Mouse (Mus musculus) neural tube, embryonic 13.5 days (tissue): Measurements from ENCODE around the gene Clcf1. TPM values are rescaled to one million over a fixed set of nuclear protein-coding genes. Genes with fewer than 3 reads are reported as not detected.
"Not testable (repeated sequence)": the region's sequence is repeated elsewhere in the genome, so short reads cannot be mapped to it uniquely, and the experiment has no call there.

Experiments
- ATAC-seq: fragments of 200-750 bp; cut with Nextera tagmentation; 2 replicates; pipeline ENCODE4 v1.8.0; 2017; ENCODE audit warnings: low read depth, mild to moderate bottlenecking, moderate TSS enrichment, moderate library complexity
- H3K27ac ChIP-seq: fragments of 300-500 bp; sonication (generic); replicated peaks from 2 replicates; pipeline ENCODE4 v1.5.1; 2015; ENCODE audit warnings: moderate library complexity, mild to moderate bottlenecking, inconsistent platforms
- H3K27me3 ChIP-seq: fragments of 300-500 bp; sonication (generic); 2 replicates; pipeline ENCODE4 v1.6.1; 2015; ENCODE audit warnings: mild to moderate bottlenecking, inconsistent platforms
- H3K36me3 ChIP-seq: fragments of 300-500 bp; sonication (generic); 2 replicates; pipeline ENCODE4 v1.6.1; 2015; ENCODE audit warnings: mild to moderate bottlenecking, inconsistent platforms
- H3K4me1 ChIP-seq: fragments of 300-500 bp; sonication (generic); replicated peaks from 2 replicates; pipeline ENCODE4 v1.6.1; 2015; ENCODE audit warnings: inconsistent platforms
- H3K4me2 ChIP-seq: fragments of 300-500 bp; sonication (generic); 2 replicates; pipeline ENCODE4 v1.6.1; 2015; ENCODE audit warnings: inconsistent platforms, mild to moderate bottlenecking, moderate library complexity
- H3K4me3 ChIP-seq: fragments of 300-500 bp; sonication (generic); 2 replicates; pipeline ENCODE4 v1.5.1; 2015; ENCODE audit warnings: mild to moderate bottlenecking, inconsistent platforms
- H3K9ac ChIP-seq: fragments of 300-500 bp; sonication (generic); 2 replicates; pipeline ENCODE4 v1.6.1; 2015; ENCODE audit warnings: moderate library complexity, mild to moderate bottlenecking, inconsistent platforms
- H3K9me3 ChIP-seq: fragments of 300-500 bp; sonication (generic); 2 replicates; pipeline ENCODE4 v1.6.1; 2016; ENCODE audit warnings: inconsistent platforms
- WGBS: fragments of 180-500 bp; shearing (Covaris S2); methylation state at CpG from one replicate; pipeline ENCODE4 v1.1.7; 2015; 5-methylcytosine and 5-hydroxymethylcytosine counted together
- polyA plus RNA-seq: library from polyadenylated mRNA; unstranded; fragments of >200 nt; fragmentation: Nextera tagmentation; extraction: Ambion mirVana; gene quantifications from 2 replicates; pipeline ENCODE4 v1.2.1, GENCODE M21; 2015

The Clcf1 gene
- polyA plus RNA-seq, 1 experiment from 2014 or later: 0.67 TPM

DNA sequence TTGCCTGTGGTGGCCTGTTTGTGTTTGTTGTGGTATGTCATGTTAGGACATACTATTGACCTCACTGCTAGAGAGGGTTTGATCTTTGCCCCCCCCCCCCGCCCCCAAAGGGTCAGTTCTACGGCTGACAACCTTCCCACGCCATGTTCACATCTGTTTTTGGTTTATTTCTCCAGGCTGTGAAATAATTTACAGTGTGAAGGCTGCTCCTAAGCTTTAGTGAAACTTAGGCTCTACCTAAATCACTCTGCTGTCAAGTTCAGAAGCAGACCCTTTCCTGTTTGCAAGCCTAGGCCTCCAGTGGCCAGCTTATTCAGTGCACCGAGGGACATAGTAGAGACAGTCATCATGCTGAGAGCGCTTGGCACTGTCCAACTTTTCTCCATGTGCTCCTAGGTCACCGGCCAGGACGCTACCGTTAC lies 26.2 kb downstream of the Clcf1 start:
- no peaks in the 10 kb centered on the region for H3K27me3 ChIP-seq
- H3K4me2 ChIP-seq: no peak overlapping the region
- no peaks in the 10 kb centered on the region for H3K9me3 ChIP-seq
- H3K4me3 ChIP-seq: no peak overlapping the region
- 67% methylated on average over 8 of the region's 8 CpGs for WGBS
- no peak overlapping the region for H3K9ac ChIP-seq
- ATAC-seq: no peak
- H3K4me1 ChIP-seq: no peaks in the 10 kb centered on the region
- H3K27ac ChIP-seq: no peak overlapping the region
- no peaks in the 10 kb centered on the region for H3K36me3 ChIP-seq

DNA sequence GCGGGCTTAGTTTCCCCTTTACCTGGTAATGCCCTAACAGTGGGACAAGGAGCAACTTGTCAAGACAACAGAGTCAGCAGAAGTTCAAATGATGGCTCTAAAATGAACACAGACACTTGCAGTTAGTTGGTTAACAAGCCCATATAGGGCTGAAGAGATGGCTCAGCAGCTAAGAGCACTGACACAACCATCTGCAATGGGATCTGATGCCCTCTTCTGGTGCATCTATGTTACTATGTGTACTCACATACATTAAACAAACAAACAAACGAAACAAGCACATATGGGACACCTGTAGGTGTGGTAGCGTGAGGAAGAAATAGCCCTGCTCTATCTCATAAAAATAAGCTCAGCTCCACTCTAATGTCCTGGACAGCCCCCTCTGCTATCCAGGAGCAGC lies 28.4 kb downstream of the Clcf1 start:
- Histone ChIP-seq H3K4me2 (no peak overlapping the region), H3K9ac (no peak overlapping the region), H3K27ac (no peak overlapping the region), H3K36me3 (no peaks in the 10 kb centered on the region), H3K27me3 (no peaks in the 10 kb centered on the region), H3K4me3 (no peak overlapping the region), H3K4me1 (no peaks in the 10 kb centered on the region), H3K9me3 (no peaks in the 10 kb centered on the region)
- ATAC-seq: no peak
- 54% methylated on average over 3 of the region's 3 CpGs for WGBS

DNA sequence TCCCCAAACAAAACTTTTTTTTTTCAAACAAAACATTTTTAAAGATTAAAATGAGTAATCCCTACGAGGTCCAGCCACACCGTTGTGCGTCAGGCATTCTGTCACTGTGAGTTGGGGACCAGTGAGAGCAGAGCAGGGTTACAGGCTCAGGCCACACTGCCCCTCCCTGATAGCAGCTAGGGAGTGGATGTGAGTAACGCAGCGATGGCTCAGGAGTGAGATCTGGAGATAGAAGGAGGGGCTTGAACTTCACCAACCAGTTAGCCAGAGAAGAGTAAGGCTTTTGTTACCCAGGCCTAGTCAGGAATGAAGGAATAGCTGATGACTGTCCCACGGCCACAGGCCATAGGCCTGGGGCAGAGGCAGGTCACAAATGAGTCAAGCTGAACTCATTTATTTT lies 30.7 kb downstream of the Clcf1 start:
- no peak for ATAC-seq
- H3K27ac ChIP-seq: no peak overlapping the region
- H3K36me3 ChIP-seq: no peaks in the 10 kb centered on the region
- H3K9ac ChIP-seq: no peak overlapping the region
- no peaks in the 10 kb centered on the region for H3K27me3 ChIP-seq
- no peaks in the 10 kb centered on the region for H3K4me1 ChIP-seq
- no peak overlapping the region for H3K4me3 ChIP-seq
- WGBS: 80% methylated on average over 6 of the region's 6 CpGs
- no peak overlapping the region for H3K4me2 ChIP-seq
- H3K9me3 ChIP-seq: no peaks in the 10 kb centered on the region

DNA sequence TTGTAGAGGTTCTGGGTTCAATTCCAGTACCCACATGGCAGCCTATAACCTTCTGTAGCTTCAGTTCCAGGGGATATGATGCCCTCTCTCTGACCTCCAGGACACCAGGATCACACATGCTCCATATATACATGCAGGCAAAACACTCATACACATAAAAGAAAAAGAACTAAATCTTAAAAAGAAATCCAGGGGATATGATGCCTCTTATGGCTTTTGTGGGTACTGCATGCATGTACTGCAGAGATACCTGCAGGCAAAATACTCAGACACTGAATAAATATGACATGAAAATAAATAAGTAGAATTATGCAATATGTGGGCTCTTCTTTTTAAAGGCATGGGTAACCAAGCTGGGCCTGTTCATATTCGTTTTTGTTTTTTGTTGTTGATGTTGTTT lies 33.0 kb downstream of the Clcf1 start:
- Histone ChIP-seq H3K4me3 (no peak overlapping the region), H3K4me1 (no peaks in the 10 kb centered on the region), H3K27me3 (no peaks in the 10 kb centered on the region), H3K27ac (no peak overlapping the region), H3K9me3 (no peaks in the 10 kb centered on the region), H3K4me2 (no peak overlapping the region), H3K9ac (no peak overlapping the region), H3K36me3 (no peaks in the 10 kb centered on the region)
- 48% methylated on average over 1 of the region's 1 CpGs for WGBS
- no peak for ATAC-seq

DNA sequence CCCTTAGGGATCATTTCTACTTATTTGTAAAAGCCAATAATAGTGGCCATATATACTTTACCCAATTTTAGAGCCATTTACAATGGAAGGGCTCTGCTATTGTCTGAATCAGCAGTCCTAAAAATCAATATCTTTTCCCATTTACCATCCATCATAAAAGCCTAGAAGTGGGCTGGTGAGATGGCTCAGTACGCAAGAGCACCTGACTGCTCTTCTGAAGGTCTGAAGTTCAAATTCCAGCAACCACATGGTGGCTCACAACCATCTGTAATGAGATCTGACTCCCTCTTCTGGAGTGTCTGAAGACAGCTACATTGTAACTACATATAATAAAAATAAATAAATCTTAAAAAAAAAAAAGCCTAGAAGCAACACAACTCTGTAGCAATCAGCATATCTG lies 34.6 kb downstream of the Clcf1 start:
- H3K27me3 ChIP-seq, H3K9ac ChIP-seq, H3K4me1 ChIP-seq, ATAC-seq, H3K4me3 ChIP-seq, H3K27ac ChIP-seq, H3K9me3 ChIP-seq, H3K36me3 ChIP-seq, H3K4me2 ChIP-seq: not testable (repeated sequence)
- WGBS: 62% methylated on average over 1 of the region's 1 CpGs

DNA sequence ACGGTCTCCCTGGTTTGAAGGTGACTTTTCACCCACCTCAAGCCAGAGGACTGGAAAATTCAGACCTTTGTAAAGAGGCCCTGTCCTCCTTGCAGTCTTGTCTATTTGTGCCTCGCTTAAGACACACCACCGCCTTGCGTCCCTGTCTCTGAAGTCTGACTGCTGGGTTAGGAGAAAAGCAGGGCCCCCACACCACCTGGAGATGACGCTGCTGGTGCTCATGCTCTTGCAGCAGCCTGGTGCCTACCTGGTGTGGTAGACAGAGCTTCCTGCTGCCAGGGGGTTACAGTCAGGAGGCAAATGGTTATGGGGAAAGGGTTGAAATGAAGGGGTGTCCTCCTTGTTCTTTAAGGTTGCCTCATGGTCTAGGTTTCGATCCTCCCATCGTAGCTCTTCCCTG lies 40.2 kb downstream of the Clcf1 start:
- ATAC-seq: no peak
- no peak overlapping the region for H3K4me2 ChIP-seq
- H3K27me3 ChIP-seq: no peaks in the 10 kb centered on the region
- H3K36me3 ChIP-seq: no peaks in the 10 kb centered on the region
- 87% methylated on average over 7 of the region's 7 CpGs for WGBS
- H3K4me3 ChIP-seq: no peak overlapping the region
- H3K9ac ChIP-seq: no peak overlapping the region
- H3K27ac ChIP-seq: no peak overlapping the region
- H3K4me1 ChIP-seq: peaks cover 14% of the 10 kb centered on the region
- no peaks in the 10 kb centered on the region for H3K9me3 ChIP-seq

DNA sequence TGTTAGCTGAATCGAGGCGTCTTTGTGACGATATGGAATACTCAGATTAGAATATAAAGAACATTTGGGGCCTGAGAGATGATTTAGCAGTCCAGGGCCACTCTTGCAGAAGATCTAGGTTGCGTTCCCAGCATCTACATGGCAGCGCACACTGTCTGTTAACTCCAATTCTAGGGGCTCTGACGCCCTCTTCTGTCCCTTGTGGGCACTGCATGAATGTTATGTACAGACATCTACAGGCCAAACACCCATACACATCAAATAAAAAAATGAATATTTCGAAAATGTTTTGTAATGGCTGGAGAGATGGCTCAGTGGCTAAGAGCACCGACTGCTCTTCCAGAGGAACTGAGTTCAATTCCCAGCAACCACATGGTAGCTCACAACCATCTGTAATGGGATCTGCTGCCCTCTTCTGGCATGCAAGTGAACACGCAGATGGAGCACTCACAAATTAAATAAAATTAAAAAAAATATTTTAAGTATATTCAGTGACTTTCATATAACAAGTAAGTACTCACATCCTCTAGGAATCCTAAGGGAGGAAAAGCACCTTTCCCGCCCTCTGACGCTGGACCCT lies 41.6 kb downstream of the Clcf1 start:
- Histone ChIP-seq H3K9ac (no peak overlapping the region), H3K4me1 (peaks cover 14% of the 10 kb centered on the region), H3K9me3 (no peaks in the 10 kb centered on the region), H3K27me3 (no peaks in the 10 kb centered on the region), H3K4me3 (no peak overlapping the region), H3K36me3 (no peaks in the 10 kb centered on the region), H3K4me2 (no peak overlapping the region), H3K27ac (no peak overlapping the region)
- no peak for ATAC-seq
- WGBS: 69% methylated on average over 11 of the region's 11 CpGs

DNA sequence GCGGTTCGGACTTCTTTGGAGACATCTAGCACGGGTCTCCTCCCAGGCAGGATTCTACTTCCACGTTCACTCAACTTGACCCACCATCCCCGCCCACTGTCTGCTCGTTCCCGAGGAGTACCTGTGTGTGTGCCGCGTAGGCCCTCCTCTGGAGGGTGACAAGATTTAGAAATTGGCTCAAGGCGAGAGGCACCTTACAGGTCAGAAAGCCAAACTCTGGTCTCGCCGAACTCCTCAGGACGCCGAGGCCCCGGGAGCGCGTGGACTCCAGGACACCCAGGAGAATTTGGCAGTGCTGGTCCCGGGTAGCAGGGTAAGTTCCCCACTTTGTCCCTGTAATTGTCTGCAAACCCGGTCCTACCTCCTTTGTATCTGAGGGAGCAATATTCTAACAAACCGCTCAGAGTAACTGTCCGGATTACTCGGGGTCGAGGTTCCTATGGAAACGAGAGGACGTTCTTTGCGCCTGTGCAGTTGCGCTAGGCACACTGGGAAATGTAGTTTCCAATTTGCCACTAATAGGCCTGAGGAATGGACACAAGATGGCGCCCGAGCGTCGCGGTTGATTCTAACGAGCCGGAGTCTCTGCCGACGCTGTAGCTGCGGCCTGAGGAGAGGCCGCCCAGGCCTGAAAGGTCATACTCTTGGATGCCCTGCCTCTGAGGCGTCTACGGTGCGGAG lies 43.3 kb downstream of the Clcf1 start:
- peak overlapping the region; percentile 75 for H3K9ac ChIP-seq
- H3K27me3 ChIP-seq: no peaks in the 10 kb centered on the region
- WGBS: 1% methylated on average over 41 of the region's 41 CpGs
- peak overlapping the region; percentile 60 for H3K4me3 ChIP-seq
- no peaks in the 10 kb centered on the region for H3K36me3 ChIP-seq
- H3K9me3 ChIP-seq: no peaks in the 10 kb centered on the region
- peaks cover 14% of the 10 kb centered on the region for H3K4me1 ChIP-seq
- H3K27ac ChIP-seq: no peak overlapping the region
- peak; percentile 95 for ATAC-seq
- H3K4me2 ChIP-seq: peak overlapping the region; percentile 80

DNA sequence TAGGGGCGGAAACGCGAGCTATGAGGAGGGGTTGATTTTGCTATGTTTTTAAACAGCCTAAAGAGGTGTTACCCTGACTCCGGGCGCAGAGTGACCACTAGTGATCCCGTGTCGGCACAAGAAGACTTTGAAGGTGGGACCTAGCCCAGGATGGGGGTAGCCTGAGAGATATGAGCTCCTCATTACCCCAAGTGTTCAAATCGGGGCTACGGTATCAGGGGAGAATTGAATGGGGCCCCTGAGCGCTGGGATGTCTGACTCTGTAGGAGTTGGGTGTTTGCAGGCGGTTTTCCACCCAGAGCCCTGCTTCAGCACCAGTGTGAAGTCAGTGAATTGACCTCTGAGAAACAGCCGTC lies 43.8 kb downstream of the Clcf1 start:
- Histone ChIP-seq H3K4me3 (peak overlapping the region; percentile 60), H3K4me1 (peaks cover 14% of the 10 kb centered on the region), H3K27me3 (no peaks in the 10 kb centered on the region), H3K9me3 (no peaks in the 10 kb centered on the region), H3K9ac (peak overlapping the region; percentile 69), H3K36me3 (no peaks in the 10 kb centered on the region), H3K4me2 (peak overlapping the region; percentile 80), H3K27ac (no peak overlapping the region)
- peak; percentile 56; the same call in 1 of the 2 replicates for ATAC-seq
- WGBS: 17% methylated on average over 12 of the region's 12 CpGs

DNA sequence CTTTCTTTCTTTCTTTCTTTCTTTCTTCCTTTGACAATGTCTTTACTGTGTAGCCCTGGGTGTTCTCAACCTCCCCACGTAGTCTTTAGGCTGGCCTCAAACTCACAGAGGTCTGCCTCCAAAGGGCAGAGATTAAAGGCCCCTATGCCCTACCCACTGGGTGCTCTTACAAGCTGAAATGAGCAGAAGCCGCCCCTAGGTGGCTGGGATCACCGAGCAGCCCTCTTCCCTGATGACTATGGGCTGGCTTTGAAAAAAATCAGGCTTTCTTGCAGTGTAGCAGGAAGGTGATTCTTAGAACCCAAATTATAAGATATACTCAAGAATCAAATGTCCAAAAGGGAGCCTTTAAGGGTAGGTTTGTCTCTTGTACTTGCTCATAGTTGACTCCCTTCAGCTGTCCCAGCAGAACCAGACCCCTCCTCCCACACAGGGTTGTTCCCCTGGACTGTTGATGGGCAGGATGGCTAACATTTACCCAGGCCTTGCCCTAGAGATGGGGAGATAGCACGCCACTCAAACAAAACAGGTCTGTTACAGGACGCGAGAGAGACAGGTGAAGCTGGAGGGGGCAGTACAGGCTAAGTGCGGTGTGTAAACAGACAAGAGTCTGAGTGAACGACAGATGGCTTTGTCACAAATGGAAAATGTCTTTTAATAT lies 47.1 kb downstream of the Clcf1 start:
- no peaks in the 10 kb centered on the region for H3K9me3 ChIP-seq
- H3K36me3 ChIP-seq: no peaks in the 10 kb centered on the region
- H3K4me3 ChIP-seq: no peak overlapping the region
- ATAC-seq: no peak
- H3K4me1 ChIP-seq: peaks cover 14% of the 10 kb centered on the region
- no peak overlapping the region for H3K27ac ChIP-seq
- H3K27me3 ChIP-seq: no peaks in the 10 kb centered on the region
- WGBS: 61% methylated on average over 8 of the region's 8 CpGs
- H3K9ac ChIP-seq: no peak overlapping the region
- H3K4me2 ChIP-seq: no peak overlapping the region

DNA sequence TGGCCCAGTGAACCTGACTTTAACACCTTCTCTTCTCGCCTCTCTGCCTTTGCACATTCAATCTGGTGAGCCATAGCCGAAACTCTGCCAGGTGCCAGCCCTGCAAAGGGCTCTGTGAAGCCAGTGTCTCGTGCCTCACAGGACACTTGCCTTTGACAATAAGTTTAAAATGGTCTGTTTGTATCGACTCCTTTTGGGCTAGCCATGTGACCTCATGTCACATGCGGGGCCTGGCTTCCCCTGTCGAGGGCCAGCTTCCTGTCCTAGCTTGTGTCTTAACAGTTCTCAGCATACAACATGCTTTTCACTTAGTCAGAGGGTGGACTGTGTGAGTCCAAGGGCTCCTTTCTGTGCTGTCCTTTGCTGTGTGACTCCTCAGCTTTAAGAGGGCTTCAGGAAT lies 48.7 kb downstream of the Clcf1 start:
- 79% methylated on average over 6 of the region's 6 CpGs for WGBS
- no peak for ATAC-seq
- Histone ChIP-seq H3K4me3 (no peak overlapping the region), H3K27ac (no peak overlapping the region), H3K4me1 (peaks cover 5% of the 10 kb centered on the region), H3K9ac (no peak overlapping the region; the same call in 1 of the 2 replicates), H3K27me3 (peaks cover 9% of the 10 kb centered on the region), H3K4me2 (no peak overlapping the region), H3K36me3 (no peaks in the 10 kb centered on the region), H3K9me3 (no peaks in the 10 kb centered on the region)

DNA sequence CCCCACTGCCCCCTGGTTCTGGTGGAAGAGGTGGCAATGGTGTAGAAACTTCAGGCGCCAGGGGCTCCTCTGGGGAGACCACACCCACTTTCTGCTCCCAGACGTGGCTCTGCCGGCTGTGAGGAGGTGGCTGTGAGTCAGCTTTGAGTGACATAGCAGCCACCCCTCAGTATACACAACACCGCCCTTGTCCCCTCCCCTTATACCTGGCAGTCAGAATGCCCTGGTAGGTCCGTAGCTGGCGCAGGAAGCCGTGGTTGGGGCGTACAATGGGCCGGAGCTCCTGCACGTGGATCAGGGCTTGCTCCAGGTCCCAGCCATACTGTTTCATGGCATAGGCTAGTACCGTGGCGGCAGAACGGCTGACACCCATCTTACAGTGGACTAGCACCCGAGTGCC lies 49.7 kb downstream of the Clcf1 start:
- no peak for ATAC-seq
- WGBS: 69% methylated on average over 14 of the region's 14 CpGs
- Histone ChIP-seq H3K4me2 (no peak overlapping the region), H3K27me3 (peaks cover 18% of the 10 kb centered on the region), H3K36me3 (no peaks in the 10 kb centered on the region), H3K4me3 (no peak overlapping the region), H3K9ac (no peak overlapping the region), H3K9me3 (no peaks in the 10 kb centered on the region), H3K4me1 (peaks cover 3% of the 10 kb centered on the region), H3K27ac (no peak overlapping the region)
